Mouse (Mus musculus): ENCODE measurements at regions not wholly inside any gene's neighbourhood (a gene's known extent, or its start where the extent isn't known, plus 50 kb on each side); places are given as distances from the start of the nearest gene placed in this dataset.

DNA sequence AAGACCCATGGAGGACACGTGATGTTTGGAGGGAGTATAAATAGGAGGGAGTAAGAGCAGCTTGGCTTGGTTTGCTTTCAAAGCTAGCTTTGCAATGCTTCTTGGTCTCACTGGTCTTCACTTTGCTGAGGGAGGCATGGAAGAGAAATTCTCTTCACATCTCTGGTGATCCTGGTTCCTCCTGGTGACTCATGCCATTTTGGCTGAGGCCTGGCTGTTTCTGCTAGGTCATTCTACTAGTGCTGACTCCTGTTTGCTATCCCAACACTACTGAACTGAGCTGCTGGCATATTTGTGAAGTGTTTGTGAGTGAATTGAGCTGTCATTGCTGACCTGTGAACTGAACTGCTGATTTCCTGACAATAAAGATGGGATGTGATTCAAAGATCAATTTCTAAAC, 288.3 kb upstream of the Mctp2 start:
- TF ChIP-seq CTCF (IDR thresholded peaks at IDR 0.05; ENCODE audit: low read depth, low read length) (no peak), POLR2A (IDR thresholded peaks at IDR 0.05; ENCODE audit: extremely low read depth, insufficient read depth, low read length) (no peak)
- no peak overlapping the region for H3K4me3 ChIP-seq (ENCODE audit: insufficient read depth, low read depth, low read length)
- no peaks in the 10 kb centered on the region for H3K27me3 ChIP-seq (ENCODE audit: control insufficient read depth, insufficient read depth, low read length)
- H3K4me1 ChIP-seq (ENCODE audit: control insufficient read depth, insufficient read depth, low read length): no peaks in the 10 kb centered on the region
- WGBS: 71% methylated on average over 1 of the region's 1 CpGs
- H3K27ac ChIP-seq (replicated peaks; ENCODE audit: insufficient read depth, low read depth, low read length): no peak overlapping the region
- no peaks in the 10 kb centered on the region for H3K36me3 ChIP-seq (ENCODE audit: control insufficient read depth, insufficient read depth, low read length)
- H3K79me2 ChIP-seq (ENCODE audit: control insufficient read depth, insufficient read depth, low read length): no peaks in the 10 kb centered on the region
- H3K9ac ChIP-seq (ENCODE audit: low read depth, low read length): no peak overlapping the region
- no peak for DNase-seq (ENCODE audit: extremely low read depth, low read depth, low spot score)

DNA sequence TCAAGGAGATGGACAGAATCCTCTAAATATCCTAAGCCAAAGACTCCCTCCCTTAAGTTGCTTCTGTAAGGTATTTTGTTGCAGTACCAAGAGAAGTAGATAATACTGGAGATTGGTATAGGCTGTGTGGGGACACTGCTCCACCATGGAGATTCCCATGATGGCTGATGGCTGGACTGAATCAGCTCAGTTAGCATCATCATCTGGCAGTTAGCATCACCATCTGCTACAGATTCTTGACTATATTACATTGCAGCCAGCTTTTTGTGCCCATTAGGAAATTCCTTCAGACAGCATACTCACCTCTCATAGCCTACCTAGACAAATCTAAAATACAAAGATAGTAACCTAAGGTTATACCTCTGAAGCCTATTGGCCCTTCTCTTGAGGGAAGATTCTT, 290.6 kb upstream of the Mctp2 start:
- Histone ChIP-seq H3K36me3 (ENCODE audit: control insufficient read depth, insufficient read depth, low read length) (no peaks in the 10 kb centered on the region), H3K27me3 (ENCODE audit: control insufficient read depth, insufficient read depth, low read length) (no peaks in the 10 kb centered on the region), H3K4me3 (ENCODE audit: insufficient read depth, low read depth, low read length) (no peak overlapping the region), H3K27ac (replicated peaks; ENCODE audit: insufficient read depth, low read depth, low read length) (no peak overlapping the region), H3K79me2 (ENCODE audit: control insufficient read depth, insufficient read depth, low read length) (no peaks in the 10 kb centered on the region), H3K9ac (ENCODE audit: low read depth, low read length) (no peak overlapping the region), H3K4me1 (ENCODE audit: control insufficient read depth, insufficient read depth, low read length) (no peaks in the 10 kb centered on the region)
- no peak for DNase-seq (ENCODE audit: extremely low read depth, low read depth, low spot score)
- TF ChIP-seq CTCF (IDR thresholded peaks at IDR 0.05; ENCODE audit: low read depth, low read length): no peak
- TF ChIP-seq POLR2A (IDR thresholded peaks at IDR 0.05; ENCODE audit: extremely low read depth, insufficient read depth, low read length): no peak

DNA sequence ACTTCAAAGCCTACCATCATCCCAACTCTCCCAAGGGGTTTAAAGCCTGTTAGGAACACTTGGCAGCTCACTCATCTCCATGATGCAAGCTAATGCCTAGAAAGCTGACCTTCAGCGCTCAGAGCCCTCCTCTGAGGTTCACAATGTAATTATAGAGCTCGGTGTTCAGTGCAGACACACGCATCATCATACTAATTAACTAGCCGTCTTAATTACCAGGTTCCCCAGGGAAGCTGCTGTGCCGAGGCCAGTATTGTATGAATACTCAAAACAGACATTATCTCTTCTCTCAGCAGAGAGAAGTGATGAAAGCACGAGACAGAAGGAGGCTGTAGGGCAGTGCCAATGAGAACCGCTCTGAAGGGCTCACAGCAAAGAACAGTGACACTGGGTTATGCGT, 295.5 kb upstream of the Mctp2 start:
- H3K79me2 ChIP-seq (ENCODE audit: control insufficient read depth, insufficient read depth, low read length): no peaks in the 10 kb centered on the region
- no peak overlapping the region for H3K9ac ChIP-seq (ENCODE audit: low read depth, low read length)
- no peaks in the 10 kb centered on the region for H3K27me3 ChIP-seq (ENCODE audit: control insufficient read depth, insufficient read depth, low read length)
- no peaks in the 10 kb centered on the region for H3K36me3 ChIP-seq (ENCODE audit: control insufficient read depth, insufficient read depth, low read length)
- DNase-seq (ENCODE audit: extremely low read depth, low read depth, low spot score): no peak
- TF ChIP-seq CTCF (IDR thresholded peaks at IDR 0.05; ENCODE audit: low read depth, low read length) (no peak), POLR2A (IDR thresholded peaks at IDR 0.05; ENCODE audit: extremely low read depth, insufficient read depth, low read length) (no peak)
- no peak overlapping the region for H3K27ac ChIP-seq (replicated peaks; ENCODE audit: insufficient read depth, low read depth, low read length)
- no peaks in the 10 kb centered on the region for H3K4me1 ChIP-seq (ENCODE audit: control insufficient read depth, insufficient read depth, low read length)
- no peak overlapping the region for H3K4me3 ChIP-seq (ENCODE audit: insufficient read depth, low read depth, low read length)
- WGBS: 88% methylated on average over 8 of the region's 8 CpGs

DNA sequence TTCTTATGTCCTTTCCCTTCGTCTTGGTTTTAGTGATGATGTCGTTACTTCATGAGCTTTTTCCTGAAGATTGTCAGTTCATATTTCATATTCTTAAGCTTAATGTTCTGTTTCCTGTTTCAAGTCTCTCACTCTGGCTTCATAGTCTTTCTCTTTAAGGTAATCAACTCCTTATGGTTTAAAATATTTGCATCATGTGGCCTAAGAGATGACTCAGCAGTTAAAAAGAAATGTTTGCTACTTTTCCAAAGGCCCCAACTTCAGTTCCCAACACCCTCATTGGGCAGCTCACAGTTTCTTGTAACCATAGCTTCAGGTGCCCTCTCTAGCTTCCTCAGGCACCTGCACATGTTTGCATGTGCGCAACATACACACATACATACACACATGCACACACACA, 303.4 kb upstream of the Mctp2 start:
- TF ChIP-seq POLR2A (IDR thresholded peaks at IDR 0.05; ENCODE audit: extremely low read depth, insufficient read depth, low read length) (no peak), CTCF (IDR thresholded peaks at IDR 0.05; ENCODE audit: low read depth, low read length) (no peak)
- no peak overlapping the region for H3K9ac ChIP-seq (ENCODE audit: low read depth, low read length)
- 82% methylated on average over 3 of the region's 3 CpGs for WGBS

DNA sequence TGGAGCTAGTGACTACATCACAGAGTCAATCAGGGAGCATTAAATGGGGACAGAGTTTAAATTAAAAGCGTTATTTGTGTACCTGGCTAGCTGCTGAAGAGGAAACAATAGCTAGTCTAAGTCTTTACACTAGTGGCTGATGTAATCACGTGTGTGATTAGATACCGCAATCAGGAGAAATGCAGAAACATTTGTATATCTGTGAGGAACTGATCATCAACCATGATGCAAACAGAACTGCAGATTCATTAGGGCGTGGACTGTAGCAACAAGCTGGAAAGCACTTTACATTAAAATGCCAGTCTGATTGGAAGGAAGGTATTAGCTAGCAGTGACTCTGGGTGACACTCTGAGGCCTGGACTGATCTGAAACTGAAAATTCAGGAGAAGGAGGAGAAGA, 308.8 kb upstream of the Mctp2 start:
- no peaks in the 10 kb centered on the region for H3K27me3 ChIP-seq (ENCODE audit: control insufficient read depth, insufficient read depth, low read length)
- H3K4me1 ChIP-seq (ENCODE audit: control insufficient read depth, insufficient read depth, low read length): no peaks in the 10 kb centered on the region
- no peaks in the 10 kb centered on the region for H3K36me3 ChIP-seq (ENCODE audit: control insufficient read depth, insufficient read depth, low read length)
- TF ChIP-seq CTCF (IDR thresholded peaks at IDR 0.05; ENCODE audit: low read depth, low read length) (no peak), POLR2A (IDR thresholded peaks at IDR 0.05; ENCODE audit: extremely low read depth, insufficient read depth, low read length) (no peak)
- H3K4me3 ChIP-seq (ENCODE audit: insufficient read depth, low read depth, low read length): no peak overlapping the region
- H3K9ac ChIP-seq (ENCODE audit: low read depth, low read length): no peak overlapping the region
- 68% methylated on average over 4 of the region's 4 CpGs for WGBS
- no peak for DNase-seq (ENCODE audit: extremely low read depth, low read depth, low spot score)
- H3K27ac ChIP-seq (replicated peaks; ENCODE audit: insufficient read depth, low read depth, low read length): no peak overlapping the region
- H3K79me2 ChIP-seq (ENCODE audit: control insufficient read depth, insufficient read depth, low read length): no peaks in the 10 kb centered on the region

More for the DNA sequence above, 303.4 kb upstream of the Mctp2 start:
- no peak overlapping the region for H3K4me3 ChIP-seq (ENCODE audit: insufficient read depth, low read depth, low read length)
- no peak overlapping the region for H3K27ac ChIP-seq (replicated peaks; ENCODE audit: insufficient read depth, low read depth, low read length)
- DNase-seq (ENCODE audit: extremely low read depth, low read depth, low spot score): no peak
- no peaks in the 10 kb centered on the region for H3K4me1 ChIP-seq (ENCODE audit: control insufficient read depth, insufficient read depth, low read length)
- no peaks in the 10 kb centered on the region for H3K27me3 ChIP-seq (ENCODE audit: control insufficient read depth, insufficient read depth, low read length)
- no peaks in the 10 kb centered on the region for H3K36me3 ChIP-seq (ENCODE audit: control insufficient read depth, insufficient read depth, low read length)
- H3K79me2 ChIP-seq (ENCODE audit: control insufficient read depth, insufficient read depth, low read length): no peaks in the 10 kb centered on the region

DNA sequence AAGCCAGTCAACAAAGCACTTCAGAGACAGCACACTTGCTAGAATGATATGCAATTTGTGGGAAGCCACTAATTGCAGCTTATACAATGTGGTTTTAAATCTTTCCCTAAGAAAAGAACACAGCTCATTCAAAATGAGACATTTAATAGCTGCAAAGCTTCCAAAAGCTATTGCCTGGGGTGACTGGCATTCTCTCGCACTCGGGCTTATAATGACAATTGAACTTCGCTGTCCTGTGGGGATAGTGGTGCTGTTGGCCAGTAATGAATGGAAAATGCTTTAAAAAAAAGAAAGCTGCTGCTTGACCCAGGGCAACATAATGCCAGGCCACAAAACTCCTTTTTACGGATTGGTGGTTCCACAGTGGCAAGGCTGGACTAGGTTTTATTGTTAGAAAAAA, 321.0 kb upstream of the Mctp2 start:
- H3K27me3 ChIP-seq (ENCODE audit: control insufficient read depth, insufficient read depth, low read length): no peaks in the 10 kb centered on the region
- H3K79me2 ChIP-seq (ENCODE audit: control insufficient read depth, insufficient read depth, low read length): no peaks in the 10 kb centered on the region
- H3K36me3 ChIP-seq (ENCODE audit: control insufficient read depth, insufficient read depth, low read length): no peaks in the 10 kb centered on the region
- no peak for DNase-seq (ENCODE audit: extremely low read depth, low read depth, low spot score)
- 81% methylated on average over 4 of the region's 4 CpGs for WGBS
- no peak overlapping the region for H3K4me3 ChIP-seq (ENCODE audit: insufficient read depth, low read depth, low read length)
- TF ChIP-seq CTCF (IDR thresholded peaks at IDR 0.05; ENCODE audit: low read depth, low read length) (no peak), POLR2A (IDR thresholded peaks at IDR 0.05; ENCODE audit: extremely low read depth, insufficient read depth, low read length) (no peak)
- no peak overlapping the region for H3K9ac ChIP-seq (ENCODE audit: low read depth, low read length)
- no peaks in the 10 kb centered on the region for H3K4me1 ChIP-seq (ENCODE audit: control insufficient read depth, insufficient read depth, low read length)
- H3K27ac ChIP-seq (replicated peaks; ENCODE audit: insufficient read depth, low read depth, low read length): no peak overlapping the region
